In genomic region chr3:31093196-31093595, GRCm38 (mm10) we compare ENCODE assay signal across 8 mouse cellular contexts. TPM values are rescaled to one million over a fixed set of nuclear protein-coding genes. Genes with fewer than 3 reads are reported as not detected.
A peak's percentile ranks its signal among the peaks of the same experiment; 100 is the strongest.
DNase-seq lines count a peak whose midpoint lies in the region; ATAC-seq and TF ChIP-seq lines count a peak whose summit lies in the region.

No protein-coding gene starts in this region.

- ATAC-seq in liver, embryonic 13.5 days (ENCODE audit: low read depth): no peak

- no peaks in the 10 kb centered on the region for H3K27me3 ChIP-seq in liver, embryonic 13.5 days

- peak overlapping the region; percentile 92 for H3K27ac ChIP-seq in liver, embryonic 13.5 days

- peak overlapping the region; percentile 51 for H3K4me3 ChIP-seq in lung, adult 2 months (replicated peaks; ENCODE audit: extremely low read depth, low read depth, low read length)
- peak overlapping the region; percentile 89 for H3K4me3 ChIP-seq in liver, embryonic 13.5 days (replicated peaks)

- no peak for TF ChIP-seq CTCF in lung, adult 2 months (IDR thresholded peaks at IDR 0.05; ENCODE audit: insufficient read depth, low read length)

- intact Hi-C loops in gastrocnemius, postnatal 14 days (cut with DNase I; ENCODE audit: low total_unique reads): no loop called here

- H3K9me3 ChIP-seq in liver, embryonic 13.5 days (replicated peaks): no peaks in the 10 kb centered on the region

- H3K36me3 ChIP-seq in liver, embryonic 13.5 days: no peaks in the 10 kb centered on the region

- peak overlapping the region; percentile 100 for H3K4me2 ChIP-seq in liver, embryonic 13.5 days

- peak; percentile 29 for DNase-seq in lung, adult 2 months
- no peak for DNase-seq in lung, postnatal 14 days
- DNase-seq in cerebellum, postnatal 10 days: peak; percentile 80
- DNase-seq in frontal cortex, postnatal 36 days (ENCODE audit: low spot score in 2 of 2): peak; percentile 68 to 77
- DNase-seq in kidney, postnatal 4 days: peak; percentile 22 to 44
- peak; percentile 31 for DNase-seq in liver, embryonic 13.5 days
- peak; percentile 54 for DNase-seq in retina, postnatal 7 days (ENCODE audit: low read depth, low spot score)
- DNase-seq in gastrocnemius, postnatal 14 days: no peak

- peaks cover 8% of the 10 kb centered on the region for H3K4me1 ChIP-seq in lung, adult 2 months (ENCODE audit: control insufficient read depth, insufficient read depth, low read length)
- H3K4me1 ChIP-seq in liver, embryonic 13.5 days (replicated peaks): peaks cover 58% of the 10 kb centered on the region

- 17% methylated on average over 13 of the region's 13 CpGs for WGBS in lung, adult 2 months
- 2% methylated on average over 13 of the region's 13 CpGs for WGBS in liver, embryonic 13.5 days (ENCODE audit: insufficient replicate concordance)

- H3K9ac ChIP-seq in liver, embryonic 13.5 days: peak overlapping the region; percentile 96

- TF ChIP-seq POLR2A in lung, adult 2 months (IDR thresholded peaks at IDR 0.05; ENCODE audit: borderline replicate concordance, extremely low read depth, low read depth, low read length): no peak

RNA-seq across cellular contexts. Expression of gene Skil, which starts 1.7 kb away (rescaled TPM):
- 6.9 and 11.1 TPM in 2 replicates for polyA plus RNA-seq in lung, adult 2 months (2012; rRNA removed)
- 4.9 and 5.8 TPM in 2 replicates for polyA plus RNA-seq in liver, embryonic 13.5 days (2015; fragmentation: Nextera tagmentation; extraction: Ambion mirVana)
- 10 to 100 TPM; 12.7 TPM for total RNA-seq in gastrocnemius, postnatal 14 days (2021)

RNA-seq across cellular contexts. Expression of gene Cldn11, which starts 56.5 kb away (rescaled TPM):
- polyA plus RNA-seq in lung, adult 2 months (2012; rRNA removed): 0.80 and 1.3 TPM in 2 replicates
- 0.12 and 0.30 TPM in 2 replicates for polyA plus RNA-seq in liver, embryonic 13.5 days (2015; fragmentation: Nextera tagmentation; extraction: Ambion mirVana)
- under 1 TPM; 0.58 to 0.78 TPM for total RNA-seq in gastrocnemius, postnatal 14 days (2021)

Comparison
In these comparisons a context has a peak if more than half of its experiments do, and no peak if none do; other contexts are left out.
1. DNase-seq: peak in lung, adult 2 months (single experiment), cerebellum, postnatal 10 days (2 of 2), frontal cortex, postnatal 36 days (2 of 2), kidney, postnatal 4 days (2 of 2), liver, embryonic 13.5 days (single experiment) and retina, postnatal 7 days (single experiment); none in lung, postnatal 14 days (single experiment) and gastrocnemius, postnatal 14 days (single experiment).